Mouse (Mus musculus): ENCODE measurements at regions not wholly inside any gene's neighbourhood (a gene's known extent, or its start where the extent isn't known, plus 50 kb on each side); places are given as distances from the start of the nearest gene placed in this dataset.

GRCm38 (mm10) chr19:56667903-56668302, 54.1 kb upstream of the Adrb1 start:
- TF ChIP-seq CTCF (IDR thresholded peaks at IDR 0.05; ENCODE audit: low read depth) (no peak), EP300 (IDR thresholded peaks at IDR 0.05; ENCODE audit: low read depth) (no peak)
